Mouse (Mus musculus) heart, embryonic 15.5 days (tissue): ENCODE results near the gene Bloc1s1. TPM values are rescaled to one million over a fixed set of nuclear protein-coding genes. Genes with fewer than 3 reads are reported as not detected.

Source experiments
- ATAC-seq: fragments of 200-750 bp; cut with Nextera tagmentation; replicated peaks from 2 replicates; pipeline ENCODE4 v1.8.0; 2017; ENCODE audit warnings: low read depth, moderate TSS enrichment; ENCODE audit not compliant: insufficient number of reproducible peaks, insufficient read depth, low FRiP score
- H3K27ac ChIP-seq: fragments of 300-500 bp; sonication (generic); 2 replicates; pipeline ENCODE4 v1.5.1; 2015; ENCODE audit warnings: mild to moderate bottlenecking, inconsistent platforms
- H3K27me3 ChIP-seq: fragments of 300-500 bp; sonication (generic); 2 replicates; pipeline ENCODE4 v1.6.1; 2015; ENCODE audit warnings: inconsistent platforms
- H3K36me3 ChIP-seq: fragments of 300-500 bp; sonication (generic); 2 replicates; pipeline ENCODE4 v1.6.1; 2015; ENCODE audit warnings: mild to moderate bottlenecking, inconsistent platforms
- H3K4me1 ChIP-seq: fragments of 300-500 bp; sonication (generic); replicated peaks from 2 replicates; pipeline ENCODE4 v1.6.1; 2015; ENCODE audit warnings: inconsistent platforms
- H3K4me2 ChIP-seq: fragments of 300-500 bp; sonication (generic); 2 replicates; pipeline ENCODE4 v1.6.1; 2015; ENCODE audit warnings: inconsistent platforms, mild to moderate bottlenecking, moderate library complexity
- H3K4me3 ChIP-seq: fragments of 300-500 bp; sonication (generic); 2 replicates; pipeline ENCODE4 v1.5.1; 2015; ENCODE audit warnings: mild to moderate bottlenecking, inconsistent platforms
- H3K9ac ChIP-seq: fragments of 300-500 bp; sonication (generic); 2 replicates; pipeline ENCODE4 v1.6.1; 2015; ENCODE audit warnings: mild to moderate bottlenecking, inconsistent platforms
- H3K9me3 ChIP-seq: fragments of 300-500 bp; sonication (generic); replicated peaks from 2 replicates; pipeline ENCODE4 v1.6.1; 2016; ENCODE audit warnings: inconsistent platforms
- WGBS: fragments of 180-500 bp; shearing (Covaris S2); methylation state at CpG from one replicate; pipeline ENCODE4 v1.1.7; 2015; ENCODE audit warnings: mixed read lengths; 5-methylcytosine and 5-hydroxymethylcytosine counted together
- polyA plus RNA-seq: library from polyadenylated mRNA; unstranded; fragments of >200 nt; fragmentation: Nextera tagmentation; extraction: Ambion mirVana; gene quantifications from 2 replicates; pipeline ENCODE4 v1.2.1, GENCODE M21; 2015

Gene Bloc1s1
- 208 and 212 TPM in 2 replicates for polyA plus RNA-seq

DNA sequence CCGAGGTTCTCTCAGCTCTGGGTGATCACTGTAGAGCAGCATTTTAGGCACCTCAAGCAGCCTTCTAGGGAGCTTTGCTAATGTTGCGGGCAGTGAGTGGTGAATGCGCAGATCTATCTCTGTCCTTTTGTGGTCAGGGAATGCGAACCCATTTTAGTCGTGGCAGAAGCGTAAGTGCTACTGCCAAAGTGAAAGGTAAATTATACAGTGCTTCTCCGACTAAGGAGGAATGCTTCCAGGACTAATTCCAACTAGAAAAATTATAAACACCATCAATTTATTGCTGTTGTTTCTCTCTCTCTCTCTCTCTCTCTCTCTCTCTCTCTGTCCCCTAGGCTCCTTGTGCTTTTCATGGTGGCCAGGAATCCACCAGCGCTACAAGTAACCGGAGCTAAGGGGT, at the start of gene Bloc1s1:
Gene Bloc1s1, minus strand, starts transcription at position 101 of the 400 bp plus-strand sequence.
- Histone ChIP-seq H3K9me3 (no peaks in the 10 kb centered on the region), H3K4me1 (peaks cover 44% of the 10 kb centered on the region), H3K27me3 (no peaks in the 10 kb centered on the region), H3K36me3 (no peaks in the 10 kb centered on the region), H3K4me3 (peak within 1 kb of the TSS; percentile 83), H3K27ac (peak within 1 kb of the TSS; percentile 94), H3K9ac (peak within 1 kb of the TSS; percentile 81), H3K4me2 (peak within 1 kb of the TSS; percentile 85)
- WGBS = 56% methylated on average over 9 of the region's 9 CpGs
- ATAC-seq = no peak

DNA sequence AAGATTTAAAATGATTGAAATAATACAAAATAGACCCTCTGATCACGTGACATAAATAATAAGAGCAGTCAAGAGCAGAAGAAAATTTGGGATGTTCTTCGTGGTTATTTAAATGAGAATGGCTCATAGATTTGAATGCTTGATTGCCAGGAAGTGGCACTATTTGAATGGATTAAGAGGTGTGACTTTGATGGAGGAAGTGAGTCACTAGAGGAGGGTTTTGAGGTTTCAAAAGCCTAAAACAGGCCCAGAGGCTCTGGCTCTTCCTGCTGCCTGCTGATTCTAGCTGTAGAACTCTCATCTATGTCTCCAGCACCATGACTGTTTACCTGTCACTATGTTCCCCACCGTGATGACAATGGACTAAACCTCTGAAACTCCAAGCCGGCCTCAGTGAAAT, 49.0 kb upstream of the Bloc1s1 start:
- no peaks in the 10 kb centered on the region for H3K4me1 ChIP-seq
- no peaks in the 10 kb centered on the region for H3K36me3 ChIP-seq
- H3K4me2 ChIP-seq = no peak overlapping the region
- no peaks in the 10 kb centered on the region for H3K9me3 ChIP-seq
- no peaks in the 10 kb centered on the region for H3K27me3 ChIP-seq
- no peak for ATAC-seq
- H3K9ac ChIP-seq = no peak overlapping the region
- H3K27ac ChIP-seq = no peak overlapping the region
- 64% methylated on average over 4 of the region's 4 CpGs for WGBS
- H3K4me3 ChIP-seq = no peak overlapping the region

DNA sequence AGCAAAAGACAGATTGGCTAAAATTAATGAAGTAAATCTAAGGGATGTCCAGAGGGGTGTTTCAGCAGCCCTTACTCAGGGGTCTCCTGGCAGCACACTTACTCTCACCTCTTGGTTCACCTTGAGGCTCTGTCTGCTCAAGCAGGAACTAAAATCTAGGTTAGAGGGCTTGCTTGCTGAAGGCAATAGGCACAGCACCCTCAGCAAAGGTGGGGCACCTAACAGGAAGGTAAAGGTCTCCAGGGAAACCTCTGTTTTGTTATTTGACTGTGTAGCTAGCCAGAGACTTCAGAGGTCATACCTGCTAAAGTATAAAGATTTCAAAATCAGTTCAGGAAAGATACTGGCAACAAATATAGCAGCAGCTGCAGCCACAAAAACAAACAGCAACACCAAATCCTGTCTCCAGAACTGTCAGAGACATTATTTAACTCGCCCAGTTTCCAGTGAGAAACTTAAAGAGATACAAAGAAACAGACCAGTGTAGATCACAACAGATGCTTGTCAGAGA, 47.0 kb upstream of the Bloc1s1 start:
- WGBS = 48% methylated on average over 1 of the region's 1 CpGs
- H3K4me3 ChIP-seq = no peak overlapping the region
- no peaks in the 10 kb centered on the region for H3K27me3 ChIP-seq
- H3K4me1 ChIP-seq = no peaks in the 10 kb centered on the region
- no peaks in the 10 kb centered on the region for H3K36me3 ChIP-seq
- H3K27ac ChIP-seq = no peak overlapping the region
- no peak for ATAC-seq
- no peak overlapping the region for H3K4me2 ChIP-seq
- no peak overlapping the region for H3K9ac ChIP-seq
- no peaks in the 10 kb centered on the region for H3K9me3 ChIP-seq

DNA sequence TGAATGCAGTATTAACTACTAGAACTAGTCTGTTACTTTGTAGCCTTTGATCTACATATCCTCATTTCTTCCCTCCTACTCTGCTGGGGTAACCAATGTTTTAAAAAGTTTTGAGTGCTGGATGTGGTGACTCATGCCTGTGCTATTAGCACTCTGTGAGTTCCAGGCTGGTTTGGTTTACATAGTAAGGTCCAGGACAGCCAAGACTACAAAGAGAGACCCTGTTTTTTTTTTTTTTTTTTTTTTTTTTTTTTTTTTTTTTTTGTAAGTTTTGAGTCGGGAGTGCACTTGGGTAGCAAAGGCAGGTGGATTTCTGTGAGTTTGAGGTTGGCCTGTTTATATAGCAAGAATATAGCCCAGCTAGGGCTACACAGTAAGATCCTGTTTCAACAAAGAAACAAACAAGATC, 44.5 kb upstream of the Bloc1s1 start:
- ATAC-seq = no peak
- Histone ChIP-seq H3K4me2 (no peak overlapping the region), H3K9ac (no peak overlapping the region), H3K9me3 (no peaks in the 10 kb centered on the region), H3K4me1 (no peaks in the 10 kb centered on the region), H3K27ac (no peak overlapping the region), H3K4me3 (no peak overlapping the region), H3K36me3 (no peaks in the 10 kb centered on the region), H3K27me3 (no peaks in the 10 kb centered on the region)
- 32% methylated on average over 1 of the region's 1 CpGs for WGBS

DNA sequence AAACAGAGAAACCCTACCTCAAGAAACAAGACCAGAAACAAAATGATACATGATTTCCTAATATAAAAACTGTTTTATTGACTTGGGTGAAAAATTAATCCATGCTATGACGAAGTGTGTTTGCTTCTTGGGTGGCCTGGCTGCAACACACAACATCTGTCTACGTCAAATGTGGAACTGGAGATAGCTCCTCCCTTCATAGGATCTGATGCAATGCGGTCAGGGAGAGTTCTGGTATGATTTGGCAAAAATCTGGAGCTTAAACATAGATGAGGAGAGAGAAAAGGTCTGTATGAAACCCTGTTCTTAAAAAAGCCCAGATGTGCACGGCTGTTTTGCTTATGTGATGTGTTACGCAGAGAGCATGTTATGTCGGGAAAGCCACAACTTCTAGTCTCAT, 42.0 kb upstream of the Bloc1s1 start:
- no peaks in the 10 kb centered on the region for H3K9me3 ChIP-seq
- H3K4me1 ChIP-seq = no peaks in the 10 kb centered on the region
- no peak overlapping the region for H3K4me3 ChIP-seq
- 75% methylated on average over 6 of the region's 6 CpGs for WGBS
- no peak overlapping the region for H3K4me2 ChIP-seq
- no peak overlapping the region for H3K27ac ChIP-seq
- ATAC-seq = no peak
- H3K36me3 ChIP-seq = no peaks in the 10 kb centered on the region
- no peaks in the 10 kb centered on the region for H3K27me3 ChIP-seq
- H3K9ac ChIP-seq = no peak overlapping the region

DNA sequence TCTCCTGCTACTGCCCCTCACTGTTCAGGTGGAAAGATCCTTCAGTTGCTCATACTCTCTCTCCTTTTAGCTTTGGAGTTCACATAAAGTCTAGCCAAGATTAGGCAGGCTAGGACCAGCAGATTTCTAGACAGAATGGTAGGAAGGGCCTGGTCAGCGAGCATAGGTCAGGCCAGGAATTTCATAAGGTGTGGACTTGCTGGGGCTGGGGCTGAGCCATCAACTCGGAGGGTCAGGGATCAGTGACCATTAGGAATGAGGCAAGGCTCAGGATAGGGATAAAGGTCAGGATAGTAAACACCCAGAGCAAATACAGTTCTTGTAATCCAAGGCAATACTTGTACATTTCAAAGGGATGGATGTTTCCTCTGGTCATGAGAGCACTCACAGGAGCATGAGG, 41.1 kb upstream of the Bloc1s1 start:
- Histone ChIP-seq H3K4me2 (no peak overlapping the region), H3K4me3 (no peak overlapping the region), H3K27me3 (no peaks in the 10 kb centered on the region), H3K4me1 (no peaks in the 10 kb centered on the region), H3K36me3 (no peaks in the 10 kb centered on the region), H3K27ac (no peak overlapping the region), H3K9ac (no peak overlapping the region), H3K9me3 (no peaks in the 10 kb centered on the region)
- ATAC-seq = no peak
- WGBS = 69% methylated on average over 2 of the region's 2 CpGs

DNA sequence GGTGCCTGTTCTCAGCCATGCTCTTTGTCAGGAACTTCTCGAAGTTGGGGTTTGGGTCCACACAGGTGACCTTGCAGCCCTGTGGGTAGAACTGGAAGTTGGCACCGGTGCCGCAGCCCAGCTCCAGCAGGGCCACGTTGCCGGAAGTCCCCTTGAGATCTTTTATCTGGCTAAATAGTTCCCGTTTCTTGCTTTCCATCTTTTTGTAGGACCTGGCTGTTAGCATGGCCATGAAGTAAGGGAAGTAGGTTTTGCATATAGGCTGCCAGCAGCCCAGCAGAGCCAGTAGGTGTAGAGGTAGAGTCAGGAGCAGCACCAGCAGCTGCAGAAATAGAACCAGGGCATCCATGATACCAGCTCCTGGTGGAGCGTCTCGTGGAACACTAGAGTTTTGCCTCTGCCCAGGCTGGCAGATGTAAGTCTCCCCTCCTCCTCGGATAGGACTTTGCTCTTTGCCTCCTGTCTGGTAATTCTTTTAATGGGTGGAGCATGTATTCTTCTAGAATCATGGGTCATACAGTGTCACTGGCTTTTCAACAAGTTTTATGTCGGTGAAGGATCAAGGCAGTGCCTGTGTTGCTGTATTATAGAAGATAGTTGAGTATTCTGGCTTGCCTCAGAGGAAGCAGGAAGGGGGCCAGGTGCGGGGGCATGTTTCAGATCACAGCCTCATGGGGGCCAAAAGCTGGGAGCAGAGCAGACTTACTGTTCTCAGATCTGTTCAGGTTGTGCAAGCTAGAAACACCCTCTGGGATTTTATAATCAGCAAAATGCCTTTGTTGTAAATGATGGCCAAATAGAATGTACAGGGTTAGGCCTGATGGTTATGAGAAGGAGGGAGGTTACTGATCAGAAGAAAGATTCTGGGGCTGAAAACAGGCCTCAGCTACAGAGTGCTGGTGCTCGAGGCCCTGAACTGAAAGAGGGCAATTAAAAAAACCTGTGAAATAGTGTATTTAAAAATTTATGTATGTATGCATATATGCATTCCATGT, 37.1 kb upstream of the Bloc1s1 start, which contains the start of gene Mettl7b:
Gene Mettl7b, minus strand, starts transcription at position 399 of the 995 bp plus-strand sequence.
- ATAC-seq = no peak
- Histone ChIP-seq H3K4me3 (no peak within 1 kb of the TSS), H3K4me2 (no peak within 1 kb of the TSS), H3K4me1 (no peaks in the 10 kb centered on the region), H3K9me3 (no peaks in the 10 kb centered on the region), H3K27me3 (peaks cover 4% of the 10 kb centered on the region; the same call in 1 of the 2 replicates), H3K27ac (no peak within 1 kb of the TSS), H3K36me3 (no peaks in the 10 kb centered on the region), H3K9ac (no peak within 1 kb of the TSS)
- 69% methylated on average over 12 of the region's 12 CpGs for WGBS

DNA sequence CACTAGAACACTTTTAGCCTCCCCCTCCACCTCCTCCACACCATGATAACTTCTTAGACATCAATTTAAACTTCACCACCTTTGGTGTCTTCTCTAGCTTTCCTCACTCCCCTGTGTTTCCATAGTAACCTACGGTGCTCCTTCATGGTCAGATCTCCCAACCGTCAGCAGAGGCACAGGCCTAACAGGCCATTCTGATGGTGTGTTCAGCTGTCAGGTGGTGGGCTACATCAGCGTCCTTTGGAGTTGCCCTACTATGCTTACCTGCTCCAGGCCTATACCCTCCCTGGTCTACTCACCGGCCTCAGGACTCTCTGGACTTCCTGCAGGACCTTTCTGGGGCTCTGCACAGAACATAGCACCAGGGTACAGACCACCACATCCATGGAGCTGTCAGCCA, 36.3 kb upstream of the Bloc1s1 start:
- Histone ChIP-seq H3K9ac (no peak overlapping the region), H3K36me3 (no peaks in the 10 kb centered on the region), H3K4me3 (no peak overlapping the region), H3K9me3 (no peaks in the 10 kb centered on the region), H3K27me3 (peaks cover 4% of the 10 kb centered on the region; the same call in 1 of the 2 replicates), H3K4me2 (no peak overlapping the region), H3K4me1 (no peaks in the 10 kb centered on the region), H3K27ac (no peak overlapping the region)
- ATAC-seq = 0 out of 2 replicates have a peak, but pooled peaks have one; percentile 15
- 71% methylated on average over 4 of the region's 4 CpGs for WGBS

DNA sequence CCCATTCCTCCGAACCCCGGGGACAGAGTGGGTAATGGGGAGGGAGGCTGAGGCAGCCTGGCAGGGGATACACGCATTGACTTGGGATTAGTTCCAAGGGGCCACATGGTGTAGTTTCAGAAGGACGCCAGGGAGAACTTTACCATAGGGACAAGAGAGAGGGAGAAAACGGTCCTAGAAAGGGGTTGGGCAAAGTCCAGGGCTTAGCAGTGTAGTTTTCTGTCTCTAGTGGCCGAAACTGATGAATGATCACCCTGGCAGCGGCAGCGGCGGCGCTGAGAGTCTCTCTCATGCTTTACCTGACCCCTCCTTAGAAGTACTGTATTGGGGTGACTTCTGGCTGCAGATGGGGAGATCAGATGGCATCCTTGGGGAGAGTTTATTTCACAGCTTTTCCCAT, 34.5 kb upstream of the Bloc1s1 start:
- Histone ChIP-seq H3K4me3 (no peak overlapping the region), H3K4me1 (no peaks in the 10 kb centered on the region), H3K9ac (no peak overlapping the region), H3K9me3 (no peaks in the 10 kb centered on the region), H3K27me3 (peaks cover 4% of the 10 kb centered on the region; the same call in 1 of the 2 replicates), H3K27ac (no peak overlapping the region), H3K36me3 (no peaks in the 10 kb centered on the region), H3K4me2 (no peak overlapping the region)
- 68% methylated on average over 10 of the region's 10 CpGs for WGBS
- no peak for ATAC-seq

DNA sequence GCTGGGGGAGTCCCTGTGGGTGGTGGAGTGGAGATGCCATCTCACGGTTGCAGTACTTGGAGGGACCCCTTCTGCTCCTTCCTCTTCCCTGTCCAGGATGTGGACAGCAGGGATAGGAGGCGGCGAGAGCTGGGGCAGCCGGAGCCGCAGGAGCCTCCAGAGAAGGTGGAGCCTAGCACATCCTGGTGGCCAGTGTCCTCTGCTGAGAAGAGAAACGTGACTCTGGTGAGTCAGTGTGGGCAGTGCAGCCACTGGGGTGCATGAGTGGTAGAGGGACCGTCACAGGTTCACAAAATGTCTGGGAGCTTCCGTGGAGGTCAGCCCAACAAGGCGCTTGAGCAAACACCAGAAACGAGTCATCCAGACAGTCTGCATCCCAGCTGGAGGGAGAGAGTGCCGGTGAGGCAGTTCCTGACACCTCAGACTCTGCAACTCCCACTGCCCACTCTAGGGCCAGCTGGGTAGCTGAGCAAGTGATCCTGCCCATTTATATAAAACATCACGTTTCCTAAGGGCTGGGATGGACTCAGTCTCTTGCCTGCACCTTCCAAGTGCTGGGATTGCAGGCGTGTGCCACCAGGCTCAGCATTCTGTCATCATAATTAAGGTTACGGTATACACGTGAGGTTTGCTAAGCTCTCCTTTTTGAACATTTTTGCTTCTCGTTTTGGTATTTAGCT, 26.5 kb upstream of the Bloc1s1 start:
- no peak overlapping the region for H3K4me2 ChIP-seq
- ATAC-seq = no peak
- 60% methylated on average over 16 of the region's 16 CpGs for WGBS

DNA sequence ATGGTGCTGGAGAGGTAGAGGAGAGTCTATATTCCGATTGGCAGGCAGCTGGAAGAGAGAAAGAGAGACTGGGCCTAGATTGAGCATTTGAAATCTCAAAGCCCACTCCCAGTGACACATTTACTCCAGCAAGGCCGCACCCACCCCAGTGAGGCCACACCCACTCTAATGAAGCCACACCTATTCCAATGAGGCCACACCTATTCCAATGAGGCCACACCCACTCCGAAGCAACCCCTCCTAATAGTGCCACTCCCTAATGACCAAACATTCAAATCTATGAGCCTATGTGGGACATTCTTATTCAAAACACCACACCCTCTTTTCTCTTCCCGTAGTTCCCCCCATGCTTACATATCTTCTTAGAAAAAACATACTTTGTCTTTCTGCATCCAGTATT, 23.7 kb upstream of the Bloc1s1 start:
- H3K27me3 ChIP-seq = 0 out of 2 replicates have a peak, but pooled peaks cover 3% of the 10 kb centered on the region
- no peaks in the 10 kb centered on the region for H3K4me1 ChIP-seq
- H3K4me2 ChIP-seq = no peak overlapping the region
- no peaks in the 10 kb centered on the region for H3K9me3 ChIP-seq
- no peaks in the 10 kb centered on the region for H3K36me3 ChIP-seq
- WGBS = 82% methylated on average over 4 of the region's 4 CpGs
- H3K9ac ChIP-seq = no peak overlapping the region
- no peak overlapping the region for H3K27ac ChIP-seq
- ATAC-seq = no peak
- H3K4me3 ChIP-seq = no peak overlapping the region

More for the DNA sequence above, 26.5 kb upstream of the Bloc1s1 start:
- no peaks in the 10 kb centered on the region for H3K4me1 ChIP-seq
- H3K4me3 ChIP-seq = no peak overlapping the region
- H3K36me3 ChIP-seq = no peaks in the 10 kb centered on the region
- no peak overlapping the region for H3K27ac ChIP-seq
- no peak overlapping the region for H3K9ac ChIP-seq
- 0 out of 2 replicates have a peak, but pooled peaks cover 3% of the 10 kb centered on the region for H3K27me3 ChIP-seq
- H3K9me3 ChIP-seq = no peaks in the 10 kb centered on the region
